ENCODE assay signal across 14 mouse cellular contexts in the genomic region with DNA sequence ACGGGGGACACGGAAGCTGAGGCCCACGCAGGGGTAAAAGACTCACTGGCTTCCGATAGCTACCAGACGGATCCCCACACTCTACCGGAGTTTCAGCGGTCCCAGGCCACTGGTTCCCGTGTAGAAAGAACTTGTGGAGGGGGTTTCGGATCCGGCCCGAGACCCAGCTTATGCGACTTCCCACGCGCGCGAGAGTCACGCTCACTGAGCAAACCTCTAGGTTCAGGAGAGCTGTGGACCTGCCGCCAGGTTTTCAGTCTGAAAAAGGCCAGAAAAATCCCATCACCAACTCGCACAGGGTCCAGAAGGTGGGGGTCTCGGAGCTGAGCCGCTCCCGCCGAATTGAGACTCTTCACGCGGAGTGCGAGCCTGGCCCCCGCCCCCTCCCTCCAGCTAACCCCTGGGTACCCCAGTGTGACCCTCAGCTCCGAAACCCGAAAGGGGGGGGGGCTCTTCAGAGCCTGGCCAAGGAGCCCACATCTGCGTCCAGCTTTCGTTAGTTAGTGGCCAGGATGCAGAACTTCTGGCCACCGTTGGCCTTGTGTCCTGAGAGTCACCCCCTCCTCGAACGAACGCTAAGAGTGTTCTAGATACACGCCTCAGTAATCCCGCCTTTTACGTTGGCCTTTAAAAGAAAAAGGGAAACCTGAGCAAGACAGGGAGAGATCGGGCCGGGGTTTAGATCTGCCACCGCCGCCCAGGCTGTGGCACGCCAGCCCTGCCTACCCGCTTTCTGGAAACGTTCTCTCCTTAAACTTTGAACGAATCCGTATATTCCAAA. TPM values are rescaled to one million over a fixed set of nuclear protein-coding genes. Genes with fewer than 3 reads are reported as not detected.
DNase-seq lines count a peak whose midpoint lies in the region; ATAC-seq and TF ChIP-seq lines count a peak whose summit lies in the region.
"Had no signal": no experiment of that assay in that cellular context is flagged by ENCODE, and none has a peak within 500 bp of the region (broad histone marks: within the 10 kb centered on the region; RNA-seq: fewer than 3 reads in every experiment).

No protein-coding gene starts in this region.

- no peak overlapping the region for H3K4me2 ChIP-seq in intestine, postnatal 0 days (replicated peaks; ENCODE audit: low read depth)
- no peak overlapping the region for H3K4me2 ChIP-seq in intestine, embryonic 16.5 days (ENCODE audit: low read depth, low read length)
- peak overlapping the region; percentile 24; the same call in 1 of the 2 replicates for H3K4me2 ChIP-seq in limb, embryonic 15.5 days
- H3K4me2 ChIP-seq: lung, embryonic 15.5 days had no signal

- H3K4me1 ChIP-seq in intestine, postnatal 0 days (replicated peaks; ENCODE audit: control insufficient read depth, insufficient read depth, low read length) = no peaks in the 10 kb centered on the region
- no peaks in the 10 kb centered on the region; the same call in 1 of the 2 replicates for H3K4me1 ChIP-seq in intestine, embryonic 16.5 days (ENCODE audit: control insufficient read depth, insufficient read depth, low read length)
- H3K4me1 ChIP-seq in limb, embryonic 15.5 days = peaks cover 21% of the 10 kb centered on the region

- no peak overlapping the region for H3K9ac ChIP-seq in intestine, postnatal 0 days (ENCODE audit: low read depth, low read length)
- H3K9ac ChIP-seq in intestine, embryonic 16.5 days (ENCODE audit: low read depth, low read length) = no peak overlapping the region
- H3K9ac ChIP-seq in limb, embryonic 15.5 days = no peak overlapping the region
- H3K9ac ChIP-seq: lung, embryonic 15.5 days had no signal

- H3K9me3 ChIP-seq in intestine, postnatal 0 days (ENCODE audit: control insufficient read depth) = no peaks in the 10 kb centered on the region
- no peaks in the 10 kb centered on the region for H3K9me3 ChIP-seq in intestine, embryonic 16.5 days (ENCODE audit: control insufficient read depth, low read length)
- no peaks in the 10 kb centered on the region for H3K9me3 ChIP-seq in limb, embryonic 15.5 days
- H3K9me3 ChIP-seq: lung, embryonic 15.5 days had no signal

- ATAC-seq in intestine, postnatal 0 days = no peak
- no peak for ATAC-seq in intestine, embryonic 16.5 days
- peak; percentile 37 for ATAC-seq in CD4-positive, CD25-positive, alpha-beta regulatory T cell, adult 4 months
- no peak for ATAC-seq in limb, embryonic 15.5 days (ENCODE audit: insufficient number of reproducible peaks, low FRiP score, low TSS enrichment, low read depth)
- ATAC-seq: inflammation-experienced regulatory T-cells, adult 6 months had no signal

- no peaks in the 10 kb centered on the region for H3K36me3 ChIP-seq in intestine, postnatal 0 days (ENCODE audit: control insufficient read depth, insufficient read depth)
- H3K36me3 ChIP-seq in intestine, embryonic 16.5 days (ENCODE audit: control insufficient read depth, insufficient read depth, low read length) = no peaks in the 10 kb centered on the region
- no peaks in the 10 kb centered on the region for H3K36me3 ChIP-seq in limb, embryonic 15.5 days
- H3K36me3 ChIP-seq: G1E; lung, embryonic 15.5 days had no signal

- H3K27ac ChIP-seq in intestine, postnatal 0 days (ENCODE audit: low read depth, low read length) = no peak overlapping the region
- H3K27ac ChIP-seq in intestine, embryonic 16.5 days (ENCODE audit: low read length) = no peak overlapping the region
- H3K27ac ChIP-seq in limb, embryonic 15.5 days = no peak overlapping the region
- H3K27ac ChIP-seq: lung, embryonic 15.5 days had no signal

- 0 out of 2 replicates have a peak overlapping the region, but pooled peaks have one; percentile 5 for H3K4me3 ChIP-seq in intestine, postnatal 0 days (ENCODE audit: low read depth, low read length)
- H3K4me3 ChIP-seq in intestine, embryonic 16.5 days (ENCODE audit: low read length) = no peak overlapping the region
- H3K4me3 ChIP-seq in limb, embryonic 15.5 days = peak overlapping the region; percentile 10; the same call in 1 of the 2 replicates
- H3K4me3 ChIP-seq: lung, embryonic 15.5 days; myocyte had no signal

- no peak for TF ChIP-seq CTCF in intestine, postnatal 0 days (IDR thresholded peaks at IDR 0.05; ENCODE audit: low read depth)

- peaks cover 87% of the 10 kb centered on the region for H3K27me3 ChIP-seq in intestine, postnatal 0 days (replicated peaks; ENCODE audit: control insufficient read depth, insufficient read depth, low read length)
- H3K27me3 ChIP-seq in intestine, embryonic 16.5 days (replicated peaks; ENCODE audit: control insufficient read depth, insufficient read depth, low read length) = peaks cover 74% of the 10 kb centered on the region
- H3K27me3 ChIP-seq in limb, embryonic 15.5 days = peaks cover 92% of the 10 kb centered on the region

- 1% methylated on average over 47 of the region's 47 CpGs for WGBS in intestine, postnatal 0 days
- under 1% methylated on average over 47 of the region's 47 CpGs for WGBS in intestine, embryonic 16.5 days
- 1% methylated on average over 47 of the region's 47 CpGs for WGBS in limb, embryonic 15.5 days

- peak; percentile 51 for DNase-seq in embryo, embryonic 10 days (ENCODE audit: low spot score)
- no peak for DNase-seq in T-cell, adult 2 months (ENCODE audit: low spot score)
- DNase-seq in left cerebral cortex, adult 9 months (ENCODE audit: low spot score in 2 of 2) = no peak
- DNase-seq: adrenal gland, adult 8-10 months; right cerebral cortex, postnatal 14 days; thymus, adult 18-20 months had no signal

RNA-seq across cellular contexts. Expression of a gene that starts 5.5 kb away (rescaled TPM):
- not detected in 2 replicates for polyA plus RNA-seq in intestine, postnatal 0 days (2015; fragmentation: Nextera tagmentation; extraction: Ambion mirVana)
- polyA plus RNA-seq in intestine, embryonic 16.5 days (2015; fragmentation: Nextera tagmentation; extraction: Ambion mirVana) = not detected in 2 replicates
- not detected for polyA plus RNA-seq in CD4-positive, CD25-positive, alpha-beta regulatory T cell, adult 4 months (2017; shearing (Covaris generic))
- polyA plus RNA-seq in limb, embryonic 15.5 days (2015; fragmentation: Nextera tagmentation; extraction: Ambion mirVana) = 0.64 and 0.81 TPM in 2 replicates
- polyA plus RNA-seq: G1E; inflammation-experienced regulatory T-cells, adult 6 months had no signal
